Mouse (Mus musculus) kidney, postnatal 10 days (tissue): Measurements from ENCODE around the gene Cd28.

Experiments used
- DNase-seq: peaks from one replicate; pipeline ENCODE4 v3.0.0; 2021; ENCODE audit warnings: mixed read lengths

Cd28 gene

DNA sequence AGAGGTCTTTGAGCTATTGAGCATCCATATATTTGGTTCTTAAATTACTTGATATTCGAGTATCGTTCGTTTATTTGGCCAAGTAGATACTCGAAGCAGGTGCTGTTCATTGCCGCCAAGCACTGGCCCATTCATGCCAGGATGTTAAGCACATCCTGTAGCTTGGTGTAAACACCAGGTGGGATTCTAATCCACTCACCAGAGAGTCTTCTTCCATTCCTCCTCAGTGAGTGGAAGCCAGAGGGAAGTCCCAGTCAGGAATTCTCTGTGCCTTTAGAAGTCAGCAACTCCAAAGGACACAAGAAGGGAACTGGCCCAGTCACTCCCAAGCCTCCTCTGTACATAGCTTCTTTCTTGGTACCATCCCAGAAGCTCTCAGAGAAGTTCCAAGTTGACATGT lies at the start of gene Cd28:
TSS of gene Cd28 (plus strand) at position 234 of the 400 bp plus-strand sequence.
- DNase-seq = no peak

DNA sequence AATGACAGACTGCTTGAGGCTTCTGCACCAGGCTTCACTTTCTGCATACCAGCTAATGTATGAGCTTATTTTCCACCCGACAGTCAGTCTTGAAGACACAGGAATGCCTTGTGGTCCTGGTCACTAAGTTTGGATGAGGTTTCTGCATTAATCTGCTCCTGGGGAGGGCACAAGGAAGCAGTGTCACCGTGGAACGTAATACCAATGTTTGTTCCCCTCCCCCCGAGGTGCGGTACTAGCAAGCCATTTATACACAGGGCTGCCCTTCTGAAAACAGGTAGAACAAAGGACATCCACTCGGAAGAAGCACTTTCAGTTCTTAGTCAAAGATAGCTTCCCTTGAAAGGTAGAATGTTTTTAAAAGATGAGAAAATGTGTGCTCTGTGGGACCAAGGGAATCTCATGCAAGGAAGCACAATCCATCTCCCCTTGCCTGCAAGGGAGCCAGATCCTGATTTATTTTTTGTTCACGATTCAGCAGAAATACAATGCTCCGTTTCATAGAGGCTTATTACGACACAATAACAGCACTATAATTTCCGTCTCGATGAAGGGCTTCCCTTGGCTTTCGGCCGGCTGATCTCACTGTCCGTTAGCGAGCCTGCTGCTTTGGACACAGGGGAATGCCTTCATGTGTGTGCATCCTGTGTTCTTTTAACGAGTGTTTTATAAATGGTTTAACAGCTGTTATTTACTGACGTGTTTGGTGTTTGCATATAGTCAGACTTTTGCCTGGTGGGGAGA lies 48.6 kb upstream of the Cd28 start:
- DNase-seq = peak; percentile 68

DNA sequence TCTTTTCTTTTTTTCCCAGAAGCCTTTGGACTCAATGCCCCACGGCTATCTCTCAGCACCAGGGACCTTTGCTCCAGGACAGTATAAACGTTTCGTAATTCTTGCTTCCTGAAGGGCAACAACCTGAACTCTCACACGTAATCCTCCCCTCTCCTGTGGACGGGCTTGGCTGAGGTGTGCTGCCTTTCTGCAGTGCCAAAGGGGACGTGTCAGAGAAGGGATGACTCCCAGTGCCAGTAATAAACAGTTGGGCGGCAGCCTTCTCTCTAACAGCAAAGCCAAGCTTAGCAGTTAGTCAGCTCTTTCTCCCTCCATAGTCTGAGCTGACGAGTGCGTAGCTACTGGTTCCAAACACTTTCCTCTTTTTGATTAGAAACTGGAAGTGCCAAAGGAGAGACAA lies 47.6 kb upstream of the Cd28 start:
- peak; percentile 16 for DNase-seq

DNA sequence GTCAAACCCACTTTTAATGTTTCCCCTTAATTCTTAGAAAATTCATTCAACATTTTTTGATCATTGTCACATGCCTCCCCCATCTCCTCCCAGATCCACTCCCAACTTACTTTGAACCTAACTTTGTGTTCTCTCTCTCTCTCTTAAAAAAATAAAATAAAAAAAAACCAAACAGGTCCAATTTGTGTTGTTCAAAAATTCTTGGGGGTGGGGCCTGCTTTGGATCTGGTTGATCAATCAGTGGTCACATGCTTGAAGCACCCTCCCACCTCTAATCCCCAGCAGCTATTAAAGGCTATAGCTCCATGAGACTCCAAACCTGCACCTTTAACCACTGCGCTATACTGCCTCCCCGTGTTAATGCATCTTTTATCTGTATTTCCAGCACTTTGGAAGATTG lies 46.9 kb upstream of the Cd28 start:
- DNase-seq = no peak

DNA sequence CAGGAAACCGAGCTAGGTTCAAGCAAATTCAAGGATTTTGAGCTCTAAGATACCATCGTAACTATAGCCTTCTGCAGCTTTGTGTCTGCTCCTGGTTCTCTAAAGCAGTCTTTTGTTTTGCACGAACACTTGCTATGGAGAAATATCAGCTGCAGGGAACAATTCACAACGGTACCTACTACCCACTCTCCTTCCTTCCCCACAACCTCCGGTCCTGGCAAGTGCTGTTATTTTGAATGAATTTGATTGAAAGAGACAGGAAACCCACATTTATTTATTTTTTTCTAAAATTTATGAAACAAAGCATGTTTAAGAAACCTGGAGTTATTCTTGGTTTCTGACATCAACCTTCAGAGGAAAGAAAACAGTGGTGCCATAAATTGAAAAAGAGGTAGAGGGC lies 46.4 kb upstream of the Cd28 start:
- DNase-seq = no peak

DNA sequence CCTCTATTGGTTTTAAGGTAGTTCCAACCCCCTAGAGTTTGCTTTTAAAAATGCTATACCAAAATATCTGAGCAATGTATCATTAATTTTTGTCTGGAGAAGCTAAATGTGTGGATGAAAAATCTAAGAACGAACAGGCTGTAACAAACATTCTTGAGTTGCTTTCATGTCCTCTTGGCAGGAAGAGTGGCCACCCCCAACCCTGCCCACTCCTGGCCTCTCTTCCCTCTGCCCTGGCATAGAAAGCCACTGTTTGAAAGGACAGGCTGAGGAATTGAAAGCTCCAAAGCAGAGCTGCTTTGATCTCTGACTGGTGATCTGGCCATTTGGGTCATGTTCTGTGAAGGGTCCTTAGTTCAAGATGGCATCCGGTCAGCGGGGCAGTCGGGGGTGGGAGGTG lies 32.8 kb upstream of the Cd28 start:
- no peak for DNase-seq

DNA sequence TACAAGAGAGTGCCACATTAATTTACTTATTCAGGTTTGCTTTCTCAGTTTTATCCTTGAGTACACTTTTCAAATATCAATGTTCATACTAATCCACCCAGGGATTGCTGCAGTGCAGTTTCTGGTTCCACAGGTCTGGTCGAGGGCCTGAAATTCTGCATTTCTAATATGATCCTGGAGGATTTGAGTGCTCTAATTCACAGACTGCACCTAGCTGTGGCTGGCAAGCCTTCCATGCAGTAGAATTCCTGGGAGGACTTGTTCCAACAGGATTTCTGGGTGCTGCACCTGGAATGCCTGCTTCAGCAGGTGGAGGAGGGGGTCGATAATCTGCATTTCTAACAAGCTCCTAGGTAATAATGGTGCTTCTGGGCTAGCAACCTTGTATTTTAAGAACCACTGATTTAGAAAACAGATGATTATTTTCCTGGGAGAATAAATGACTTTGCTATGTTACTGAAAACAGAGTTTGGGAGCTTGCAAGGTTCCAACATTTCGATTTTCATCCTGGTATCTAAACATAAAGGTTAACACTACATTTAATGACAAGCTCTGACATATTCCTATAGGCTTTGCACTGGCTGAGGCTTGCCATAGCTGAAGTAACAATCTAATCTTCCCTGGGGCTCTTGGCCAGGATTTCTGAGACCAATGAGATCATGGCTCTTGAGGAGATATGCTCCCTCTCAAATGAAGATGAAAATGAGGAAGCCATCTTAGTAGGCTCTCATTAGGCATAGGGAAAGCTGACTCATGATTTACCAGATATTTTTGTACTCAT lies 20.3 kb upstream of the Cd28 start:
- DNase-seq = no peak

DNA sequence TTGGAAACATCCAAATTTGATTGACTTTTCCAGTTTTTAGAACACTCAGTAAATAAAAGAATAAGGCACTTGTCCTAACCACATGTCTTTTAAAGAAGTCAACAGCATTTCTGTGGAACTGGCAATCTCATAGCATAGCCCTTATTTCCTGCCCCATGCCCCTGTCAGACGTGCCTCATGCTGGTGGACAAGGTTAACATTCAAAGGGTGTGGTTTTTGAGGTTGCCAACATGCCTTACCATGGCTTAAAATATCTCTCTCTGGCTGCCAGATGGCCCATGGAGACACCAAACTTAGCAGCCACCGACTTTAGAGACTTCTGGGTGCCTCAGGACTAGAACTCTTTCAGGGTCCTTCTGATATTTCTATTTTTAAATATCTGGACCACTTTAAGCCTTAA lies 14.0 kb upstream of the Cd28 start:
- no peak for DNase-seq

DNA sequence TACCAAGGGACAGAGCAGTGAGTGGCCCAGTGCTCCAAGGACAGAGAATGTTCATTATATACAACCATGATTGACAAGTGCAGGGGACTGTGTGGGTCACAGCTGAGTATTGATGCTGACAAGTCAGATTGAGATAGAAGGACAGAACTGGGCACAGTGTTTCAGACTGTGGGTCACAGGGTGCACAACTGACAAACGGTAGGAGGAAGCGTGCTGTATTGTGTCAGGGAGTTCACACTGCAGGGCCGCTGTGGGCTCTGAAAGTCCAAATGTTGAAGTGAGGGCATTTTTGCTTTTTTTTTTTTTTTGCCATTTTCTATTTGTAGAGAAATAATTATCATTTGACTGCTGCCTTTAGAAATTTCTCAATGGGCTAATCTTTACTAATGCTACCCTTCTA lies 3.4 kb upstream of the Cd28 start:
- no peak for DNase-seq

DNA sequence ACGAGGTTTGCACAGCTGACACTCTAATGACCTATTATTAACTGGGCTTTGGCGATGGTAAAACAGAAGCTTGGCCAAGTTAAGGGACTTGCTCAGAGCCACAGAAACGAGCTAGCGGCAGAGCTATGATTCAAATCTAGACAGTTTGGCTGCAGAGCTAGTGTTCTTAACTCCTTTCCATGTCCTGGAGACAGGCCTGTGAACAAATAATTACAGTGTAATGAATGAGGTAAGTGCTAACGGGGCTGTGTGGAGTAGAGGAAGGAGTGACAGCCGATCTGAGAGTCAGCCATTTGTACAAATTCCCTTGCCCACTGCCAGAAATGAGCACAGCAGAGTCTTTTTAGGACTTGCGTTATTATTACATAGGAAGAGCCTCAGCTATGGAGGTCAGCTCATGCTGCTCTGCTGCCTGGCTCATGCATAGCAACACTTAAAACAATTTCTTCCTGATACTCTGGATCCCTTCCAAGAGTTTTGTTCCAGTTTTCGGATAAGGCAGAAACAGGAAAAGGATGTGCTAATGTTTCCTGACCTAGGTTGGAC lies 876 bp upstream of the Cd28 start:
- DNase-seq = peak; percentile 21

DNA sequence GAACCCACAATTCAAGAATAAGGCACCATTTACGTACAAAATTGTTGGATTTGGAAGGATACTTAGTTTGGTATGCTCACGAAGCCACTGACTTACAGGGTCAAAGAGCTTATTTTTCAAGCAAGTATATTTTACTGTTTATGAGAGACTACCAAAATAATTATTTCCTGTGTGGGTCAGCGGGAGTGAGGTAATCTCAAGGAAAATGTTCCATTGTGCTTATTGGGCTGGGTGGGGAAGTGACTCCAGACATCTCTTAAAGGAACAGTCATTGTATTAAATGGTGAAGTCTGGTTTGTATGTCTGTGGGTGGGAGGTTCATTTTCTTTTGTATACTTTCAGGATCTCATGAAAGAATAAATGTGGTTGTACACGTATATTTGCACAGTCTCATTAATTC lies 2.0 kb downstream of the Cd28 start:
- DNase-seq = peak; percentile 29

DNA sequence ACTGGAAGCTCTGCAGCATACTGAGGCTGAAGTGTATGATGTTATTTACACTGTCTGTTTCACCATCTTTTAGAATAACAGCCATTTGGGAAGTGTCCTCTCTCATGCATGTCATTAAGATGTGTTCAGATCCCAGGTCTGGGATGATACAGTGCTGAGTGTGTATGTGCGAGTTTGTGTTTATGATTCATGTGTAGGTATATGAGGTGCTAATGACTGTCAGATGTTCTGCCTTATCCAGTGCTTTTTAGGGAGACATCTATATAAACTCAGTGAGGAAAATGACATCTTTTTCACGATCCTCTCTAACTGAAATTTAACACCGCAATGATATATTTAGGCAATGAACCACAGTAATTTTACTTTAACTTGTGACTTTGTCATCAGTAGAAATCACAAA lies 7.0 kb downstream of the Cd28 start:
- DNase-seq = no peak

DNA sequence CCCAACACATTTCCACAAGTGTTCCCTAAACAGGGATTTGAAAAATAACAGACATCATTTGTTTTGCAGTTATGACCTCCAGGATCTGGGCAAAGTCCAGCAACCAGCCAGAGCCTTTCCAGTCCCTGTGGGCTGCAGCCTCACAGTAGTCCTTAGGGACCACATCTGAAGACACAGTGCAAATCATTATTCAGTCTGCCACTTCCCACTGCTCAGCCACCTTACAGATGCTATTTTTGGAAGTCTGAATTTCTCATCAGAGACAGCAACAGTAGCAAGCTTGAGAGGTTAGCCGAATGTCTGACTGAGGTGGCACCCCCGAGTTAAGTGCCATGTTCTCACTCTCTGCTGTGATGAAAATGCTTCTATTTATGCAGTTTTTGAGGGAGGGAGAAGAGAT lies 15.3 kb downstream of the Cd28 start:
- no peak for DNase-seq

DNA sequence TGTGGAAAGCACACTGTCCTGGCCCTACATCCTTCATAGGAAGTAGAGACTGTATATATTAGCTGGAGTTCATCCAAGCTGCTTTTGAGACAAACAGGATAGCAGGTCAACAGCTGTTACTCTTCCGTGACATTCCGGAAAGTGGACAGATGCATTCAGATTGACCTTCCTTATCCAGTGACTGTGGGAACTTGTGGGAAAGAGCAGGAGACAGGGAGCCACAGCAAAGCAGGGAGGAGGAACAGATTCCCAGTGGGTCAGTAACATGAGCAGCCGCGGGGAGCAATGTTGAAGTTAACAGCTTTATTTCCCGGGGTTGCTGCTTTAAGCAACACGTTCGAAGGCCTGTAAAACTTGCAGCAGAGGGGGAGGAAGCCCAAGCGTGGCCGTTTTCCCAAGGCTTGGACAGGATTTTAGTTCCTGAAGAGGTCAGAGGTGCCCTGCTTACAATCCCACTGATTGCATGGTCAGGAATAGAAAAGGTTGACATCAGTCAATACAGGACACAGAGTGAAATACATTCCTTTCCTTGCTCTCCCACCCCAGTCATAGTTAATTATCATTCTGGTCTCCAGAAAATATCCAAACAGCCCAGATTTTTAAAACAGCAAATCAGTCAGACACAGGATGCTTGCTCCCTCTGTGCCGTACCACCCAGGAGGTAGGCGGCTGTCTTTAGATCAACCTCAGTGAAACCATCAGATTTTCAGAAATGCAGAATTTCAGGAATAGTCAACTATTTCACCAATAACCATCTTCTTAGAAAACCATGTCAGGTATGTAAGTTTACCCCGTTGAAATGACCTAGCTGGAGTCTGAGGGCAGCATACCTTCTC lies 18.7 kb downstream of the Cd28 start:
- peak; percentile 75 for DNase-seq

DNA sequence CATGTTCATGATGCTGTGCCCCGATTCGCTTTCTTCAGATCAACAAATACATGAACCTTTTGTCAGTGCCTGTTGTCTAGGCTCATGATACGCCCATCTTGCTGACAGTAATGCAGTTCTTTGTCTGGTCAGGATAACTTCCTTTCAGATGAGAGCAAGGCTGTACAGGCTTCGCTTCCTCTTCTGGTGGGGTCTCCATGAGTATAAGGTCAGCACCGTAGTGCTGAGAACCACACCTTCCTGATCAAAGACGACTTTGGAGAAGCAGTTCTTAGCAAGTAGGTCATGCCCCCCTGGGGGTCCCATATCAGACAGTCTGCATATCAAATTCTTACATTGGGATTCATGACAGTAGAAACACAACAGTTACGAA lies 19.3 kb downstream of the Cd28 start:
- DNase-seq = no peak

DNA sequence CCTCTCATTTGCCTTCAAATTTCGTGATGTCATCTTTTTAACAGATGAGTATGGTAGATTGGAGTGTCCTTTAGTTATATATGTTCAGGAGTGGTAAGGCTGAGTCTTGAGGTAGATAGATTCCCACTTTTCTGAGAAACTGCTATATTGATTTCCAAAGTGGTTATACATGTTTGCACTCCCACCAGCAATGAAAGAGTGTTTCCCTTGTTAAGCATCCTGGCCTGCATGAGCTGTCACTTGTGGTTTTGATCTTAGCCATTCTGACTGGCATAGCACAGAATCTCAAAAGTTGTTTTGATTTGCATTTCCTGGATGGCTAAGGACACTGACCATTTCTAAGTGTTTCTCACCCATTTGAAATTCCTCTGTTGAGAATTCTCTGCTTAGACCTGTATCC lies 27.7 kb downstream of the Cd28 start:
- no peak for DNase-seq

DNA sequence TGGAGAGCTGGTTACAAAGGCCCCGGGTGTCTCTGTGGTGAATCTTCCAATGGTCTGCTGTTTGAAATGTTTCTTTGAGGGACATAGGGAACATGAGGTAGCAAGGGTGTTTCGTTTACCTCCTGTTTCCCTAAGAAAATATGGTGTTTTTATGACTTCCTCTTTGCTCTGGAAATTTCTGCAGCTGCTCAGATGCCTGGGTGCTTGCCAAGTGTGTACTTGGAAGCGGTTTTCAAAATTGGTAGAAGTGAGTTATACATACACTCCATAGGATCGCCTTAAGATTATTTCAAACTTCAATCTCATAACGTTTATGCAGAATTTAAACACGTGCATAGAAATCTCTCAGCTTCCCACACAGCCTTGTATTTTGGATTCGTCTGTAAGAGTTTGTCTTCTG lies 29.1 kb downstream of the Cd28 start:
- DNase-seq = peak; percentile 75

DNA sequence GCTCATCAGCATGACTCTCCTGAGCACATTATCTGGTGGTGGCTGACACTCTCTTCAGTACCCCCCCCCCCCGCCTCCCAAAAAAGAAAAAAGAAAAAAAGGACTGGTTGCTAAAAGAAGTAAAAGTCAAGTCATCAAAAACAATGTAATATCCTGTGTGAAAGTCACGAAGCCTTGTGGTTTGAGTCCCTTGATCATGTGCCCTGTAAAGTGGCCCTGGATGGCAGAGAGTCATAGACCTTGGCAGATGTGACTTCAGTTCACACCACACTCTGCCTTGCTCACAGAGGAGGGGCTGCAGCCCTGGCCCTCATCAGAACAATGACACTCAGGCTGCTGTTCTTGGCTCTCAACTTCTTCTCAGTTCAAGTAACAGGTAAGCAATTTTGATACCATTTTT lies 29.6 kb downstream of the Cd28 start:
- DNase-seq = no peak

DNA sequence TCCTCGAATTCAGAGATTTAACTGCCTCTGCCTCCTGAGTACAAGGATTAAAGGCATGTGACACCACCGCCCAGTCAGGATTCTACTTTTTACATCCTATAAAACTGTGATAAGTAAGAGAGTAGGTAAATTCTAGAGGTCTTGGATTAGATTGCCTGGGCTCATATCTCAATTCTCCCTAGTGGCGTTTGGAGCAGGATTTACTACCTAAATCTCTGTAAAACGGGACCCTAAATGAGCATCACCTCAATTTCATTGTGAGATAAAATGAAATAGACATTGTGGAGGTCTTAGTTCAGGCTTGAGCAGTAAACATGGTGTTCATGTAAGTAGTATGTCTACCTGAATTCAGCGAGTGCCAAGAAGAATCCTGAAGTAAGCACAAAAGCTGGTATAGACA lies 30.3 kb downstream of the Cd28 start:
- no peak for DNase-seq

DNA sequence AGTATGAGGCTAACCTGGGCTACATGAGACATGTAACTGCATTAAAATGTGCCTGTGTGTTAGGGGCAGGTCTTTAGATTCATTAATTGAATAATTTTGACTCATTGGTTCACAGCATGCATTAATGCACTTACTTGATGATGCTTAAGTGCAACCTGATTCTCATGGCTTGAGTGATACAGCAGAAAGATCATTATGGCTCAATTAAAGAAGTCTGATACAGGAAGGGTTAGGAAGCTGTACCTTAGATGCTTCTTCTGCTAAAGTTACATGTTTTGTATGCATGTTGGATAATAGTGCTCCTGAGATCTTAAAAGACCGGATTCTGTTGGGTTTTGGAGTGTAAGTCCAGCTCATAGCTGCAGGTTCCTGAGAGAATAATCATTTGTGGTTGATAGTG lies 31.7 kb downstream of the Cd28 start:
- no peak for DNase-seq

DNA sequence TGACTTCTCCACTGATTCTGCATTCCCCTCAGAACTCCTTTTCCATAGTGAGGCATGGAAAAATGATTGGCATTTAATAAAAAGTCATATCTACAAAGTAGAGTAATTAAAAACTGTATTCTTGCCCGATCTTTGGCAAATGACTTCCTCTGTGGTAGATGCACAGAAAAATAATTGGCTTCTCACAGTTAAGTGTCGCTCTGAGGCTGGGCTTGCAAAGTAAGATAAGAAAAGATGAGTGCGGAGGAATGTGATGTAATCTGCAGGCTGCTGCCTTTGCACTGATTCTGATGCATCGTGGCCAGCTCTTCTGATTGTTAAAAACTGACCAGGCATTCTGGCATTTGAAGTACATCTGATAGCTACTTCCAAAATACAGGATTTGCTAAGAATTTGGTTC lies 32.3 kb downstream of the Cd28 start:
- DNase-seq = no peak

DNA sequence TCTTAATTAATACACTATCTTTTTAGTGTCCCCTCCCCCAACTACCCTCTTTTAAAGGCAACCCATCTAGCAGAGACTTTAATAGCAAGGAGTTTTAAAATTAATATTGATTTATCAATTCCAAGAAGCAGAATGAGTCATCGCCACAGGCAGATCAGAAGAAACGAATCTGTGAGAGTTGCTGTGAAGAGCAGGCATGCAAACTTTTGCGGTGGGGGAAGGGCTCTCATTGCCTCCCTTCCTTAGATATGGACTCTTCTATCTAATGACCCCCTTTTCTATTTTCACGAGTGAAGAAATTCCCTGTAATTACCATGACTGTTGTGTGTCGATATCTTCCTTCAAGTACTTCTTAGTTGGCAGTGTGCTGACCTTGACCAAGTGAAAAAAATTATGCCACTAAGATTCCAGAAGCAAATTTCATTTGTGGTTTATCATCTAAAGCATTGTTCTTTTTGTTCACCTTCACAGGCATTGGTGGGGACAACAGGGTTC lies 32.8 kb downstream of the Cd28 start:
- DNase-seq = no peak

DNA sequence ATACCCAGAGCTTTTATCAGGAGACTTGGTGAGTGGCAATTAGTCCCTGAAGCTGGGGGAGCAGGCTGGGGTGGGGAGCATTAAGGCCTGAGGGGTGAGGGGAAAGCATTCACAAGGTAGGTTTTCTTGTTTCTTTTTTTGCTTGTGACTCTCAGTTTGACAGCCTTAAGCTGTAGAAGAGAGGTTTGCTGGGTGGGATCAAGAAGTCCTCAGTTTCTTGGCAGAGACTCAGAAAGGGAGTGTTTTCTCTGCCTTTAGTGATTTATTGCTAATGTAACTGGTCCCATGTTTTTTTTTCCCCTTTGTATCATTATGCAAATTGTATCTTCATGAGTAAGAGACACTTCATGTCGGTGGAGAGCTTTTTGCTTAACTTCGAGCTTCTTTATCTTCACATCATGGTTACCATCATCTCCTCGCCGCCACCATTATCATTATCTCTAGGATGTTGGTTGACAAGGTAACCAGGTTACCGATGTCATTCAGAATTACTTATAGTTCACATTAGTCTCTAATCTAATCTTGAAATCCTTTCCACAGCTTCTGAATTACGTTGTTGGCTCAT lies 33.7 kb downstream of the Cd28 start:
- no peak for DNase-seq
